Mouse (Mus musculus) c-Kit-positive CD71-negative TER-119-negative erythroid progenitor cells, embryonic 14.5 days (primary cell): Measurements from ENCODE around the gene Slc6a17.
A peak's percentile ranks its signal among the peaks of the same experiment; 100 is the strongest.

Experiments used
- DNase-seq: peaks from one replicate; pipeline ENCODE4 v3.0.0-alpha.2; 2013; ENCODE audit warnings: low read depth

The Slc6a17 gene

GRCm38 (mm10) chr3:107517631-107518108 lies at the start of gene Slc6a17:
Slc6a17 (minus strand) TSS chr3:107518018.
- peak; percentile 13 for DNase-seq

- no peak for DNase-seq
These were observed 47.5 kb upstream of the Slc6a17 start for GRCm38 (mm10) chr3:107565331-107565730.

- DNase-seq = no peak
These were observed 46.1 kb upstream of the Slc6a17 start for GRCm38 (mm10) chr3:107563880-107564279.

- no peak for DNase-seq
These were observed 44.8 kb upstream of the Slc6a17 start for GRCm38 (mm10) chr3:107562591-107562990.

- DNase-seq = no peak
These were observed 44.3 kb upstream of the Slc6a17 start for GRCm38 (mm10) chr3:107562104-107562503.

GRCm38 (mm10) chr3:107559183-107559582 lies 41.4 kb upstream of the Slc6a17 start:
- DNase-seq = peak; percentile 38

- no peak for DNase-seq
These were observed 40.9 kb upstream of the Slc6a17 start for GRCm38 (mm10) chr3:107558740-107559139.

- DNase-seq = no peak
These were observed 37.0 kb upstream of the Slc6a17 start, which contains the start of gene Ubl4b for GRCm38 (mm10) chr3:107554842-107555241. Ubl4b (minus strand) TSS chr3:107555073.

GRCm38 (mm10) chr3:107550409-107551049 lies 32.7 kb upstream of the Slc6a17 start:
- peak; percentile 57 for DNase-seq

GRCm38 (mm10) chr3:107546956-107547355 lies 29.1 kb upstream of the Slc6a17 start:
- DNase-seq = no peak

- no peak for DNase-seq
These were observed 28.0 kb upstream of the Slc6a17 start for GRCm38 (mm10) chr3:107545716-107546412.

GRCm38 (mm10) chr3:107545278-107545677 lies 27.5 kb upstream of the Slc6a17 start:
- DNase-seq = no peak

- DNase-seq = no peak
These were observed 25.6 kb upstream of the Slc6a17 start for GRCm38 (mm10) chr3:107543158-107544080.

- no peak for DNase-seq
These were observed 24.8 kb upstream of the Slc6a17 start for GRCm38 (mm10) chr3:107542584-107542983.

- no peak for DNase-seq
These were observed 19.7 kb upstream of the Slc6a17 start for GRCm38 (mm10) chr3:107537504-107537889.

GRCm38 (mm10) chr3:107536810-107537503 lies 19.1 kb upstream of the Slc6a17 start:
- no peak for DNase-seq

GRCm38 (mm10) chr3:107534951-107535350 lies 17.1 kb upstream of the Slc6a17 start:
- no peak for DNase-seq

GRCm38 (mm10) chr3:107533532-107533931 lies 15.7 kb upstream of the Slc6a17 start:
- DNase-seq = no peak

- no peak for DNase-seq
These were observed 12.8 kb upstream of the Slc6a17 start for GRCm38 (mm10) chr3:107530581-107530980.

GRCm38 (mm10) chr3:107529182-107529581 lies 11.4 kb upstream of the Slc6a17 start:
- DNase-seq = no peak

GRCm38 (mm10) chr3:107528401-107529118 lies 10.7 kb upstream of the Slc6a17 start:
- DNase-seq = no peak
